Mouse (Mus musculus) ES-Bruce4 (cell line): ENCODE results near the gene Casc3.

Experiments used
- CTCF ChIP-seq: IDR thresholded peaks from one replicate; pipeline ENCODE4 v1.8.1; 2011; ENCODE audit warnings: low read depth, low read length
- EP300 ChIP-seq: IDR thresholded peaks from 2 replicates; pipeline ENCODE4 v1.6.1; 2011; ENCODE audit warnings: low read depth, low read length; ENCODE audit not compliant: insufficient read depth
- POLR2A ChIP-seq: IDR thresholded peaks from one replicate; pipeline ENCODE4 v1.8.1; 2011; ENCODE audit warnings: low read length; ENCODE audit not compliant: insufficient read depth

- TF ChIP-seq CTCF (peak; percentile 42), POLR2A (no peak), EP300 (no peak)
Observed at GRCm38 (mm10) chr11:98785772-98786281, 18.9 kb upstream of the Casc3 start.
